Mouse (Mus musculus) cerebellum, adult (tissue): ENCODE results near the gene Tmem63a.
A peak's percentile ranks its signal among the peaks of the same experiment; 100 is the strongest.

Experiments used
- ATAC-seq: cut with Nextera tagmentation; 2 replicates; pipeline ENCODE4 v1.9.2; 2017; ENCODE audit warnings: mild to moderate bottlenecking, moderate library complexity, mixed read lengths; ENCODE audit not compliant: insufficient number of reproducible peaks, low FRiP score, low TSS enrichment

The Tmem63a gene

GRCm38 (mm10) chr1:181005331-181005730, 63.2 kb downstream of the Tmem63a start:
- no peak for ATAC-seq

DNA sequence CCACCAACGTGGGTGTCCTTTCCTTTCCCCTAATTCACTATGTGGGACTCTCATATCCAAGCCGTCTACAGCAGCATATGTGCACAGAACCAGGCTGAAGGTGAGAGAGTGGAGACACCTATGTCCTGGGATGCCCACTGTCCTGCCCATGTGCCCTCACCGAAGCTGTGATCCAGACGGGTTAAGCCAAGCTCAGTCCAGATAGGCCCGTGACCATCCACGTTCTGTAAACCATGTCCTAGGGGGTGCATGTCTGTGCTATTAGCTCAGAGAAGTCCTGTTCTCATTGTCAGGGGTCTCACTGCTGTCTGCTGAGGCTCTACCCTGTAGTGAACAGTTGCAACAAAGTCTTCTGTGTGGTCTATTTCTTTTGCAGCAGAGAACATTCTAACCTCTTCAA, 65.7 kb downstream of the Tmem63a start:
- ATAC-seq: no peak

DNA sequence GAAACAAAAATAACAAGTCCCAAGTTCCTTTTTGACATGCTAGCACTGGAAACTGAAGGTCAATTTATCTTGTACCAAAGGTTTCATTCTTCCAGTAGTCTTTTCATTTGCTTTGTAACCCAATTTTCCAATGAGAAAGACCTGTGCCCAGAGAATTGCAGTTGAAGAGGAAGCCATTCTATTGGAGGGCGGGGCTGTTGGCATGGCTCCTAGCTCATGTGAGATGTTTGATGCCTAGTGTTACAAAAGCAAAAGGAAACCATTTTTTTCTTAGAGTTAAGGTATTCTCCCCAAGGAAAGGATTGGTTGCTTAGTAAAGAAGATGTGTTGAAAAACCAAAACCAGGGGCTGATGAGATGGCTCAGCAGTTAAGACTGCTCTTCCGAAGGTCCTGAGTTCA, 66.1 kb downstream of the Tmem63a start:
- no peak for ATAC-seq

DNA sequence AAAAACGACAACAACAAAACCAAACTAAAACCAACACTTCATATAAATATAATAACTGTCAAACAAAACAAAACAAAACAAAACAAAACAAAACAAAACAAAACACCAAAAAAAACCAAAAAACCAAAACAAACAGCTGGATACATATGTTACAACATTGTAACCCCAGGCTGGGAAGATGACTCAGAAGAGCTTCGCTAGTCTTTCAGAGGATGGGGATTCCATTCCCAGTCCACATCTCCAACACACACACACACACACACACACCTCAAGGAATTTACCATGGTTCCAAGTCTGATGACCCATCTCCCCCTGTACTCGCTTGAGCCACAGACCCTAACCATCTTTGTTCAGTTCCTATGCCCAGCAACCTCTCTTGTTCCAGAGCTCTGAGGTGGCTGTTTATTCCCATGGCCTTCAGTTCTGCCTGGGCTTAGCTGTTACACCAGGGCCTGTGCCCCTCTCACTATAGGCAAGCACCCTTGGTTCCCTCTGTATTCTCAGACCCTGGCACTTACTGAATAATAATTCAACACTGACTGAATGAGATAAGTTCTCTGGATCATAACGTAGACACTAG, 67.0 kb downstream of the Tmem63a start:
- ATAC-seq: no peak

- peak; percentile 93 for ATAC-seq
Observed at GRCm38 (mm10) chr1:181009754-181010153, 67.6 kb downstream of the Tmem63a start.

DNA sequence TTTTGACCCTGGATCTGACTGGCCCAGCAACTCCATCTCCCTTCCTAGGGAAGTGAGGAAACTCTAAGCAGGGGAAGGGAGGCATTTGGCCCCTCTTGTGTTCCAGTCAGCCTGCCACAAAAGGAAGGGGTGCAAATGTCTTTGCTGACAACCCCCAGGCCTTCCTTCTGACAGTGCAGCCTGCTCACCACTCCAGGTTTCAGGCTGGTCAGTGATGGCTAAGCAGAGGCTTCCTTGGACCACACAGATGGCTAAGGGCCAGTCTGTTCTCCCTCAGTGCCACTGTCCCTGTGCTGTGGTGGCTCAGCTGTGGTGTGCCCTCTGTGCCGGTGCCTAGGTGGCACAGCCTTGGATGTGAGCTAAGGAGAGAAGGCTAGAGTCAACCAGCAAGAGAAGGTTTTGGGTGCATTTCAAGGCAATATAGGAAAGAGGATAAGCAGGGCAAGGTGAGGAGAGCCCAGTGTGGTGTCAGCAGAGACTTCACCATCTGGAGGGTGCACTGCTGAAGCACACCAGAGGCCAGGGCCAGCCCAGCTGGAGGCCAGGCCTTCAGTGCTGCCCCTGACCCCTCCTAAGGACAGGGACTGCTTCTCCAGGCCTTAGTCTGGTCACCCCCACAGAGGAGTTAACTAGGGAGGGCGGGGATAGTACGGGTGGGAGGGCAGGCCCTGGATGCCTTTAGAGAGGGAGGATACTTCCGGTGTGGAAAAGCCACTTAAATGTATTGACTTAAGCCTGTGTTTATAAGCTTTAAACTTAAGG, 68.2 kb downstream of the Tmem63a start:
- 0 out of 2 replicates have a peak, but pooled peaks have one; percentile 29 for ATAC-seq

DNA sequence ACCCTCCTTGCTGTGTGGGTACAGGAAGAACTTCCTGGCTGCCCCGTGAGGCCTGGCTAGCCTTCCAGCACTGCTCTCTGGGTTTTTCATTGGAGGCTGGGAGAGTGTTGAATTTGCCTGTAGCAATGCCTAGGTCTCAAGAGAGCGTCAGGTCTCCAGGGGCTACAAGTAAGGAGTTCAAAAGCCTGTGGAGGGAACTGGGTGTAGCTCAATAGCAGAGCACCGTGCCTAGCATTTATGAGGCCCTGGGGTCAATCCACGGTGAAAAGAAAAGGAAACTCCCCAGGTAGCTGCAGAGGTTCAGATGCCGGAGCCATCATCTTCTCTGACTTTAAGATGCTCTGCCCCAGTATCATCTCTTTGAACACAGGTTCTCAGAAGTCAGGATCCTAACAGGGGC, 69.5 kb downstream of the Tmem63a start:
- no peak for ATAC-seq

- no peak for ATAC-seq
Observed at GRCm38 (mm10) chr1:181012416-181012815, 70.3 kb downstream of the Tmem63a start.

GRCm38 (mm10) chr1:181013446-181013845, 71.3 kb downstream of the Tmem63a start:
- no peak for ATAC-seq

DNA sequence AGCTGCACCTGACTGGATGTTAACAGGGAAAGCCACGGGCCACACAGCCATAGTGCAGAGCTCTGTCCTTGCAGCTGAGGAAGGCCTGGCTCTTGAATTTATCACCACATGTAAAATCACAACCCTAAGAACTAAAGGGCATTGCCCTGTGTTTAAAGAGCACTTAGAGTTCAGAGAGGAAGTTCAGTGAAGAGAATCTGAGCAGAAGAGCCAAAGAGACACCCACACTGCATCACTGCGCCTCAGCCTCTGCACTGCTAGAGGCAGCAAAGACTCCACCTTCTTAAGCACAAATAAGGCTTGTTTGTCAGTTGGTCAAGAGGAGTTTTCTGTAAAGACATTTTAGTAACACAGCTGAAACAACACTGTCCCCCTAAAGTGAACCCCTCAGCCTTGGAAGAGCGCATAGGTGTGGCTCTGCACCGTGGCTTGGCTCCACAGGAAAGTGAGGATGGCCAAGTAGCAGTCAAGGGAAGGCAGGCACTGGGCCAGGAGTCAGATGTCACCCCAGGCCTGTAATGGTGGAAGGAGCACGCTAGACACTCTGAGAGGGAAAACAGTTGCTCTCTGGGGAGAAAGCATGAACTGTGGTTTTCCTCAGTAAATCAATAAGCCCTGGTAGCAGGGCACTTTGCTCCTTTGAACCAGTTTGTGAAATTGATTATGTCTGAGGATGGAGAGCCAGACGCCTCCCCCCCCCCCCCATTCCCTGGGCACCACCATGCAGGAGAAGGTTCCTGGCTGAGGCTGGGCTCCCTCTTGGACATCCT, 72.8 kb downstream of the Tmem63a start:
- no peak for ATAC-seq

DNA sequence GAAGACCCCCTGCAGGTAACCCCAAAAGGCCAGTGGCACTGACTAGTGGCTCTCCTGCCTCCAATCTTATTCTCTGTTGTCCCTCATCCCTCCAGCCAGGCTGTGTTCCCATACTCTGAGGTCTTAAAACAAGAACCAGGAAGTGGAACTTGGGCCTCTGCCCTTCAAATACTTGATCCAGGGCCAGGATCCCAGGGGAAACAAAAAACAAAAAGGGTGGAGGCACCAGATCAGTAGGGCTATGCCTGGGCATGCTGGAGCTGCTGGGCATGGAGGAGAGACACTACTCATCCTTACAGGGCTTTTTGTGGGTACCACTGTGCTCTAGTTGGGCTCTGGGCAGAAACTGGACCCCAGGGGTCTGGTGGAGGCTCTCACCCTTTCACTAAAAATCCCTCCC, 73.4 kb downstream of the Tmem63a start:
- no peak for ATAC-seq

DNA sequence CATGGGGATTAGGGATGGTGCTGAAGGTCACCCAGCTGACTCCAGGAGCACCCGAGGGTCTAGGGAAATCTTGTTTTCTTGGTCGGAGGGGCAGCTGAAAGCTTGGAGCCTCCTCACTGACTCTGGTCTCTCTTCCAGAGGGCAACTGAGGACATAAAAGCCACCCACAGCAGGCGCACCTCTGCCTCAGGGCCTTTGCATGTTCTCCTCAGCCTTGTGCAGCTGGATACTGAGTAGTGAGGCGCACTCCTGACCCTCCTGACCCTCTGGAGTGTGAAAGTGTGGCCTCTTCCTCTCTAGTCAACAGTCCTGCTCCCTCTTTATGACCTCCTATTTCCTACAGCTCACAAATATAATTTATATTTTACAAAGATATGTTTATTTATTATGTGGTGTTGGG, 73.9 kb downstream of the Tmem63a start:
- no peak for ATAC-seq

GRCm38 (mm10) chr1:181016532-181017131, 74.5 kb downstream of the Tmem63a start:
- ATAC-seq: peak; percentile 79

DNA sequence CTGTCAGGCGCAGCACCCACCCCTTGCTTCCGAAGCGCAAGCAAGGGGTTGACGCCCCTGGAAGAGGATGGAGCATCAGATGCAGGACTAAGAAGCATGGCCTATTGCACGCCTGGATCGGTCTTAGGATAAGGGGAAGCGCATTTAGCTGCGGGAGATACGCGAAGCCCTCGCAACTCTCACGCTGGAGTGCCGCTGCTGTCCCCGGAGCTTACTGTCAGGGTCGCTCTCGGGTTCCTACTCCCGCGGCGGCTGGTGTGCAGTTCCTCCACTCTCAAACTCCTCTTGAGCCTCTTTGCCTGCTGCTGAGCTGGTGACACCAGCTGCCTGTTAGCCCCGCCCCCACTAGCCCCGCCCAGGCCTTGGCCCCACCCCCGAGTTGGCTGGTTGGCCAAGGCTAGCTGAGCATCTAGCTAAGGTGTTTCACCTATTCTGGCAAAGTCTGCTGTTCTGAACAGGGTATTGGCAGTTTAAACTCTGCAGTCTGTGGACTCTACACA, 75.1 kb downstream of the Tmem63a start:
- ATAC-seq: peak; percentile 69

GRCm38 (mm10) chr1:181017890-181018420, 75.8 kb downstream of the Tmem63a start:
- no peak for ATAC-seq

DNA sequence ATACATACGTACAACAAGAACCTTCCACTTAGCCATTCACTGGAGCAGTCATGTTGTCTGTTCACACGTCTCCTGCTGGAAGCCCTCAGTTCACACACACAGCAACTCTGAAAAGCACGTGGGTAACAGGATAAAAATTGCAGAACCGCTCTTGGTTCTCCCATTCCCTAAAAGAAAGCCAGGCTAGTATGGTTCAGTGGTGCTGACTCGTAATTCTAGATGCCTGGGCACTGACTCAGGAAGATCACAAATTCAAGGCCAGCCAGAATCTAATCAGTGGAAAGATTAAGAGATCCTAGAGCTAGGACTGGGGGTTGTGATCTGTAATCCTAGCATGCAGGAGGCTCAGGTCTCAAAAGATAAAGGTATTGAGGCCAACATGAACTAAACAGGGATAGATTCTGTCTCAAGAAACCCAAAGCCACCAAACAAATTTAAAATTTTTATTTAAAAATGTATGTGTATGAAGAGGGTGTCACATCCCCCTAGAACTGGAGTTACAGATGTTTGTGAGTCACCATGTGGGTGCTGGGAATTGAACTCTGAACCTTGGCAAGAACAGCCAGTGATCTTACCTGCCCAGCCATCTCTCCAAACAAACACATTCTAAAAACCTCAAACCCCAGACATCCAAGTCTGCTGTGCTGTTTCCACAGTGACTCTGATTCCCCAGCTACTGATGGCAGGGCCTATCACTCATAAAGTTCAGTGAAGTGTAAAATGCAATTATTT, 78.8 kb downstream of the Tmem63a start, which contains the start of gene Ephx1:
TSS of gene Ephx1 (minus strand) at position 149 of the 732 bp plus-strand sequence.
- no peak for ATAC-seq

DNA sequence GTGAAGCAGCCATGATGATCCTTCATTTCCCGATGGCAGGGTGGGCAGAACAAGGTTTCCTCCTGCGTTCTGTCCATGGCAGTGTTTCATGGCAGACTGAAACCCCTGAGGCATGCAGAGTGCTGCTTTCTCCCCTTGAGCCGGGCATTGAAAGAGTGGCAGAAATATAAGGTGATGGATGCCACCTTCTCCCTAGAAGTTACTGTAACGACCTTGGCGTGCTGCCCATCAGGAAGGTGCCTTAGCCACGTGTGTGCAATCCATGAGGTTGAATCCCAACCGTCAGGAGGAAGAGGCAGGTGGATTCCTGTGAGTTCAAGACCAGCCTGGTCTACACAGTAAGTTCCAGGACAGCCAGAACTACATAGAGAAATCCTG, 79.3 kb downstream of the Tmem63a start:
- ATAC-seq: no peak

DNA sequence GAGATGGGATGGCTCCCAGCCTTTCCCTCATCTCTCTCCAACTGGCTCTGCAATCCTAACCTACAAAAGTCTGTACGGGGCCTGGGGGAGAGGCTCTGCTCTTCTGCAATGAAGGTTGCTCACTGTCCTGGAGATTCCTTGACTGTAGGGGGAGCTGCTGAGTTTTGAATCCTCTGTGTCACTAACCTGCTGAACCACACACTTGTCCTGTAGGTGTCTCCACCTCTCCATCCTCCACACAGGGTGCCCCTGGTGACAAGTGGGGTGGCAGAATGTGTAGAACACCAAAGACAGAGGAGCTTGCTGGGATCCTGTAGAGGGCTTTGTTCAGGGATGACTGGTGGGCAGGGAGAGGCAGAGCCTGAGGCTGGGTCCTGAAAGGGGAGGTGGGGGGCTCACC, 80.1 kb downstream of the Tmem63a start:
- peak; percentile 90 for ATAC-seq
